In the genomic region with DNA sequence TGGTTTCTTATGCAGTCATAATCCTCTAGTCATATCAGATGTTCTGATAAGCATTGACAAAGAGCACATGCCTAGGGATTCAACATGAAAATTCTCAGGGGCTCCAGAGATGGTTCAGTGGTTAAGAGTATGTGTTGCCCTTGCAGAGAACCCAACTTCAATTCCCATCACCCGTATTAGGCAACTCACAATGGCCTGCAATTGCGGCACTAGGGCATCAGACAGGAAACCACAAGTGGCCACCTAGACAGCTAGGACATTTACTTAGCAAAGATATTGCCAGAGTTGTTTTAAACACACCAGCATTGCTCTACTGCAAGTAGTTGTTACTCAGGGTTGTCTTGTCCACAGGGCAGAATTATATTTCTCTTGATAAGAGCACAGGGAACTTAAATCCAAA, we compare ENCODE assay signal across 9 mouse cellular contexts.
"Had no signal": no experiment of that assay in that cellular context is flagged by ENCODE, and none has a peak within 500 bp of the region (broad histone marks: within the 10 kb centered on the region; RNA-seq: fewer than 3 reads in every experiment).

No protein-coding gene starts in this region.

- ATAC-seq: midbrain, embryonic 13.5 days; midbrain, embryonic 15.5 days had no signal

- DNase-seq: lung, adult 18-20 months; lung, embryonic 14.5 days; lung, postnatal 10 days; right cerebral cortex, postnatal 14 days; thymus, adult 18-20 months; thymus, postnatal 14 days; thymus, postnatal 36 days had no signal
